Mouse (Mus musculus) forebrain, embryonic 12.5 days (tissue): ENCODE measurements around the gene Pcsk6. TPM values are rescaled to one million over a fixed set of nuclear protein-coding genes. Genes with fewer than 3 reads are reported as not detected.

Source experiments
- ATAC-seq: fragments of 200-750 bp; cut with Nextera tagmentation; 2 replicates; pipeline ENCODE4 v1.8.0; 2017; ENCODE audit warnings: moderate TSS enrichment; ENCODE audit not compliant: low FRiP score
- H3K27ac ChIP-seq: fragments of 300-500 bp; sonication (generic); 2 replicates; pipeline ENCODE4 v1.5.1; 2016; ENCODE audit warnings: mild to moderate bottlenecking
- H3K27me3 ChIP-seq: fragments of 300-500 bp; sonication (generic); 2 replicates; pipeline ENCODE4 v1.6.1; 2016; ENCODE audit warnings: mild to moderate bottlenecking
- H3K36me3 ChIP-seq: fragments of 300-500 bp; sonication (generic); replicated peaks from 2 replicates; pipeline ENCODE4 v1.6.1; 2016; ENCODE audit warnings: mild to moderate bottlenecking
- H3K4me1 ChIP-seq: fragments of 300-500 bp; sonication (generic); 2 replicates; pipeline ENCODE4 v1.6.1; 2016
- H3K4me2 ChIP-seq: fragments of 300-500 bp; sonication (generic); 2 replicates; pipeline ENCODE4 v1.6.1; 2016; ENCODE audit warnings: mild to moderate bottlenecking, moderate library complexity
- H3K4me3 ChIP-seq: fragments of 300-500 bp; sonication (generic); replicated peaks from 2 replicates; pipeline ENCODE4 v1.5.1; 2016; ENCODE audit warnings: mild to moderate bottlenecking
- H3K9ac ChIP-seq: fragments of 300-500 bp; sonication (generic); 2 replicates; pipeline ENCODE4 v1.6.1; 2016; ENCODE audit warnings: mild to moderate bottlenecking
- H3K9me3 ChIP-seq: fragments of 300-500 bp; sonication (generic); 2 replicates; pipeline ENCODE4 v1.6.1; 2016
- WGBS: fragments of 180-500 bp; shearing (Covaris S2); methylation state at CpG from one replicate; pipeline ENCODE4 v1.1.7; 2016; 5-methylcytosine and 5-hydroxymethylcytosine counted together
- polyA plus RNA-seq: library from polyadenylated mRNA; unstranded; fragments of >200 nt; fragmentation: Nextera tagmentation; extraction: Ambion mirVana; gene quantifications from 2 replicates; pipeline ENCODE4 v1.2.1, GENCODE M21; 2016

The Pcsk6 gene
- polyA plus RNA-seq, 1 experiment from 2014 or later: 2.5 TPM

DNA sequence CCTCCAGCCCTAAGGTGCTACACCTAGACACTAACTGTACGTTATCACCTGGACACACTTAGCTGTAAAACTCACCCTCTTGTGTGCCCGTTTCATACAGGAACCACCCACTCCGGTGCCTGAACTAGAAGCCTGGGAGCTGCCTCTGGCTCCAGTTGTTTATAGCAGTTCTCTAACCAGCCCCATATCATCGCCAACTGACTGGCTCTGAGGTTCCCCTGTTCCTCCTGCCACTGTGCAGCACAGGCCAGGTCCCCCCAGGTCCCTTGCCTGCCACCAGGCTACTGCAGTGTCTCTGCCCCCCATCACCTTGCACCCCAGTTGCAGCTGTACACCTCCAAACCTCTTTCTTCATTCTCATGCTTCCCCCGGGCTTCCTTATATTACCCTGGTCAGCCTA is 8.7 kb downstream of the Pcsk6 start:
- H3K36me3 ChIP-seq: no peaks in the 10 kb centered on the region
- no peak for ATAC-seq
- no peak overlapping the region for H3K9ac ChIP-seq
- peaks cover 20% of the 10 kb centered on the region for H3K4me1 ChIP-seq
- H3K9me3 ChIP-seq: no peaks in the 10 kb centered on the region
- H3K27ac ChIP-seq: no peak overlapping the region
- no peak overlapping the region for H3K4me2 ChIP-seq
- no peak overlapping the region for H3K4me3 ChIP-seq
- H3K27me3 ChIP-seq: peaks cover 10% of the 10 kb centered on the region
- 92% methylated on average over 5 of the region's 5 CpGs for WGBS

DNA sequence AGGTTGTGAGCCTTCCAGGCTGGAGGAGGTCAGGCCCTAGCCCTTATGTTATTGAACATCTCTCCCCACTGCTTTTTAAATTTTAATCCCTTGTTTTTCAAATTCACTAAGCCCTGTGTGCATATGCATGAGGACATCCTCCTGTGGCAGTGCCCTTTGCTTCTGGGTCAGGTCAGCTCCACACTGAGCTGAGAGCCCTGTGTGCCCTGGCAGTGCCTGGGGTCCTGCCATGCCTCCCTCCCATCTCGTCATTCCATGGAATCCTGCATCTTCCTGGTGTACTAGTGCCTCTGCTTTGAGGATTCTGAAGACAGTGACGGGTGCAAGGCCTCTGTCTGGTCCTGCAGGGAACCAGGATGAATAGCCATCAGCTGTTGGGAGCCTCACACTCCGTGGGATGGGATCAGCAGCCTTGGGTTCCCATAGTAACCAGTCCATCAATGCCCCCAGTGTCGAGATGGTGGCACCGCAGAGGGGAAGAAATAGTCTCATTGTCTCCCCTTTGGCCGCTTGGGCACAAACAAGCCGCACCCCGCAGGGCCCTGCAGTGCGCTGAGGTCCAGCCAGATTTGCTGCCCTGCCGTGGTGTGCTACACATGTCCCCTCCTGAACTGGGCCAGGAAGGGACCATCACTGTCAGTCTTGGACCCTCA is 9.5 kb downstream of the Pcsk6 start:
- Histone ChIP-seq H3K4me3 (no peak overlapping the region), H3K9ac (no peak overlapping the region), H3K36me3 (no peaks in the 10 kb centered on the region), H3K4me2 (peak overlapping the region; percentile 25), H3K27ac (no peak overlapping the region), H3K9me3 (no peaks in the 10 kb centered on the region), H3K27me3 (peaks cover 10% of the 10 kb centered on the region), H3K4me1 (peaks cover 20% of the 10 kb centered on the region)
- peak; percentile 68 for ATAC-seq
- 9% methylated on average over 10 of the region's 10 CpGs for WGBS

DNA sequence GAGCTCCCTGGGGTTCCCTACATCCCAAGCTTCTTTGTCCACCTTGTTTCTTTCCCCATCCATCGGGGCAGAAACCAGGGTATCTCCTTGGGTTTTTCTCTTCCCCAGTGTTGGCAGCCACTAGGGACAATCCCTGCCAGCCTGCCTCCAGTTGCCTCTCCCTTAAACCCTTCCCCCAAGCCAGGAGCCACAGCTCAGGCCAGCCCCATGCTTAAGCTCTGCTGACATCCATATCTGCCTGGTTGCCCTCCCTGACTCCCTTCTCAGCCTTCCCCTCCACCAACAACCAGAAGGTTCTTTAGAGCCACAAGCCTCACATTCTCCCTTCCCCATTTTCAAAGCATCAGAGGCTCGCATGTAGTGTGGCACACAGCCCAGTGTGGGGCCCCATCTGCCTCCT is 10.3 kb downstream of the Pcsk6 start:
- Histone ChIP-seq H3K27me3 (peaks cover 10% of the 10 kb centered on the region), H3K4me1 (peaks cover 20% of the 10 kb centered on the region), H3K36me3 (no peaks in the 10 kb centered on the region), H3K9me3 (no peaks in the 10 kb centered on the region), H3K27ac (no peak overlapping the region), H3K4me2 (no peak overlapping the region), H3K4me3 (no peak overlapping the region), H3K9ac (no peak overlapping the region)
- no peak for ATAC-seq
- 83% methylated on average over 2 of the region's 2 CpGs for WGBS

DNA sequence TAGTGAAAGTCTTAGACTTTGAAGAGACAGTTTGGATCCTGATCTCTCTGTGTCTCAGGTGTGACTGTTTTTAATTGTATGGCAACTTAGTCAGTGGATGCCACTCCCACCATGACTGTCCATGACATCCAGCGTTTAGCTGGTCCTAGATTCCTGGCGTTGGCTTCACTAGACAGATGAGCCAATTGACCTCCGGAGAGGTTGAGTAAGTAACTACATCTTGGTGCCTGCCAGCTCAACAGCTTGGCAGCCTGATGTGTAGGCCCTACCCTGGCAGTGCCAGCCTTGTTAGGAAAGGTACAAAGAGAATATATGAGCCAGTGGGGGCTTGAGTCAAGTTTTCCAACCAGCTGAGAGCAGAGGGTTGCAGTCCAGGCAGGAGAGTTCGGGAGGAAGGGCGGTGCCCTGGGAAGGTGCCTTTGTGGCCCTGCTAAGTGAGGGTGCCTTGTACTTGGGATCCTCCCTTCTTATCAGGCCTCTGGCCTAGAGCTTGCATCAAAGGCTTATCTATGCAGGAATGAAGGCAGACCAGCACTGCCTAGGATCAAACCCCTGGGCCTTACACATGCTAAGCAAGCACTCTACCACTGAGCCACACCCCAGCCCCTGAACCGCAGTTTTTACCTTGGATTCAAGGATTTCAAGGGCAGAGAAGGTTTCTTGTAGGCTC is 11.8 kb downstream of the Pcsk6 start:
- WGBS: 93% methylated on average over 6 of the region's 6 CpGs
- H3K27ac ChIP-seq: no peak overlapping the region
- peaks cover 20% of the 10 kb centered on the region for H3K4me1 ChIP-seq

DNA sequence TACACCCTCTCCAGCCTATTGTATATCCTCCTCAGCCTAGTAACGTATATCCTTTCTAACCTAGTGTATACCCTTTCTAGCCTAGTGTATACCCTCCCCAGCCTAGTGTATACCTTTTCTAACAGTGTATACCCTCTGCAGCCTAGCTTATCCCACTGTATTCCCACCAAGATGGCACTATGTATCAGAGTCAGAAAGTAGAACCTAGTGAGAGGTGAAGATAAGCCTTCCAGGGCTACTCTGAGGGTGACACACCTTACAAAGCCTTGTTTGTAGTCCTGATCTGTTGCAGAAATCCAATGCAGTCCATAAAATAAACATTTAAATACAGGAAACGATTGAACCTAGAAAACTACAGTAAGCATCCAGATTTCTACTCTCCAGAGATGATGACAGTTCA is 12.4 kb downstream of the Pcsk6 start:
- no peaks in the 10 kb centered on the region for H3K36me3 ChIP-seq
- peaks cover 20% of the 10 kb centered on the region for H3K4me1 ChIP-seq
- H3K27me3 ChIP-seq: peaks cover 9% of the 10 kb centered on the region
- H3K4me3 ChIP-seq: no peak overlapping the region
- WGBS: 84% methylated on average over 2 of the region's 2 CpGs
- ATAC-seq: no peak
- H3K9ac ChIP-seq: no peak overlapping the region
- H3K4me2 ChIP-seq: no peak overlapping the region
- H3K9me3 ChIP-seq: no peaks in the 10 kb centered on the region
- H3K27ac ChIP-seq: no peak overlapping the region

More for the DNA sequence above, 11.8 kb downstream of the Pcsk6 start:
- Histone ChIP-seq H3K9me3 (no peaks in the 10 kb centered on the region), H3K4me3 (no peak overlapping the region), H3K4me2 (no peak overlapping the region), H3K9ac (no peak overlapping the region), H3K27me3 (peaks cover 10% of the 10 kb centered on the region), H3K36me3 (no peaks in the 10 kb centered on the region)
- no peak for ATAC-seq

GRCm38 (mm10) chr7:65876596-65876995 is 15.1 kb downstream of the Pcsk6 start:
- H3K4me2 ChIP-seq: no peak overlapping the region
- no peak overlapping the region for H3K4me3 ChIP-seq
- no peak overlapping the region for H3K27ac ChIP-seq
- H3K9me3 ChIP-seq: no peaks in the 10 kb centered on the region
- H3K27me3 ChIP-seq: peaks cover 5% of the 10 kb centered on the region
- H3K4me1 ChIP-seq: peaks cover 9% of the 10 kb centered on the region
- H3K9ac ChIP-seq: no peak overlapping the region
- H3K36me3 ChIP-seq: no peaks in the 10 kb centered on the region
- no peak for ATAC-seq
- WGBS: 77% methylated on average over 3 of the region's 3 CpGs

GRCm38 (mm10) chr7:65878234-65878633 is 16.7 kb downstream of the Pcsk6 start:
- H3K36me3 ChIP-seq: no peaks in the 10 kb centered on the region
- peaks cover 5% of the 10 kb centered on the region for H3K4me1 ChIP-seq
- no peak for ATAC-seq
- H3K4me3 ChIP-seq: no peak overlapping the region
- no peak overlapping the region for H3K27ac ChIP-seq
- no peak overlapping the region for H3K4me2 ChIP-seq
- H3K9me3 ChIP-seq: no peaks in the 10 kb centered on the region
- 66% methylated on average over 4 of the region's 4 CpGs for WGBS
- no peaks in the 10 kb centered on the region for H3K27me3 ChIP-seq
- H3K9ac ChIP-seq: no peak overlapping the region

- ATAC-seq: no peak
- Histone ChIP-seq H3K9me3 (no peaks in the 10 kb centered on the region), H3K9ac (no peak overlapping the region), H3K4me1 (peaks cover 5% of the 10 kb centered on the region), H3K27me3 (no peaks in the 10 kb centered on the region), H3K27ac (no peak overlapping the region), H3K4me3 (no peak overlapping the region), H3K36me3 (no peaks in the 10 kb centered on the region), H3K4me2 (no peak overlapping the region)
- WGBS: 73% methylated on average over 9 of the region's 9 CpGs
Observed at GRCm38 (mm10) chr7:65879330-65879729, 17.8 kb downstream of the Pcsk6 start.

- Histone ChIP-seq H3K4me1 (peaks cover 5% of the 10 kb centered on the region), H3K27me3 (no peaks in the 10 kb centered on the region), H3K4me2 (no peak overlapping the region), H3K27ac (no peak overlapping the region), H3K9me3 (no peaks in the 10 kb centered on the region), H3K9ac (no peak overlapping the region), H3K36me3 (no peaks in the 10 kb centered on the region), H3K4me3 (no peak overlapping the region)
- ATAC-seq: no peak
- WGBS: 78% methylated on average over 5 of the region's 5 CpGs
Observed at GRCm38 (mm10) chr7:65880666-65881289, 19.2 kb downstream of the Pcsk6 start.

- 0 out of 2 replicates have a peak overlapping the region, but pooled peaks have one; percentile 19 for H3K4me2 ChIP-seq
- no peak overlapping the region for H3K9ac ChIP-seq
- peaks cover 5% of the 10 kb centered on the region for H3K4me1 ChIP-seq
- no peak overlapping the region for H3K4me3 ChIP-seq
- H3K27ac ChIP-seq: no peak overlapping the region
- ATAC-seq: no peak
- H3K27me3 ChIP-seq: no peaks in the 10 kb centered on the region
- H3K36me3 ChIP-seq: no peaks in the 10 kb centered on the region
- H3K9me3 ChIP-seq: no peaks in the 10 kb centered on the region
- 63% methylated on average over 12 of the region's 12 CpGs for WGBS
Observed at GRCm38 (mm10) chr7:65881290-65881688, 19.8 kb downstream of the Pcsk6 start.

DNA sequence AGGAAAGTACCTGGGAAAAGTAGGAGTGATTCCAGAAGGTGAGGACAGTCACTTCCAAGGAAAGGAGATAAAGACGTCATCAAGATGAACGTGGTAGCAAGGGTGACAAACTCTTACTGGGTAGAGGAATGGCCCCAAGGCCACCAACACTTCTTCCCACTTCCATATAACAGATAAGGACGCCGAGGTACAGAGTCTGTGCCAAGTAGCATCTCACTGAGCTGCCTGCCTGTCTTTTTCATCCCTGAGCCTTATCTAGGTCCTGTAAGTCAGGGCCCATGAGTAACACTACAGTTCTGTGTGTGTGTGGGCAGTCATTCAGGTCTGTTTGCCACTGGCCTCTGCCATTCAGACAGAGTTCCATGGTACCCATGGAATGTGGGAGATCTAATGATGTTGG is 23.4 kb downstream of the Pcsk6 start:
- H3K36me3 ChIP-seq: no peaks in the 10 kb centered on the region
- no peak overlapping the region for H3K9ac ChIP-seq
- WGBS: 86% methylated on average over 4 of the region's 4 CpGs
- H3K27me3 ChIP-seq: no peaks in the 10 kb centered on the region
- H3K4me2 ChIP-seq: no peak overlapping the region
- H3K4me1 ChIP-seq: peaks cover 5% of the 10 kb centered on the region
- no peaks in the 10 kb centered on the region for H3K9me3 ChIP-seq
- no peak for ATAC-seq
- no peak overlapping the region for H3K4me3 ChIP-seq
- H3K27ac ChIP-seq: no peak overlapping the region

GRCm38 (mm10) chr7:65885819-65886218 is 24.3 kb downstream of the Pcsk6 start:
- no peaks in the 10 kb centered on the region for H3K36me3 ChIP-seq
- H3K4me3 ChIP-seq: no peak overlapping the region
- H3K4me2 ChIP-seq: no peak overlapping the region
- no peak for ATAC-seq
- H3K4me1 ChIP-seq: peaks cover 5% of the 10 kb centered on the region
- 95% methylated on average over 6 of the region's 6 CpGs for WGBS
- no peak overlapping the region for H3K27ac ChIP-seq
- H3K27me3 ChIP-seq: no peaks in the 10 kb centered on the region
- H3K9me3 ChIP-seq: no peaks in the 10 kb centered on the region
- no peak overlapping the region for H3K9ac ChIP-seq

DNA sequence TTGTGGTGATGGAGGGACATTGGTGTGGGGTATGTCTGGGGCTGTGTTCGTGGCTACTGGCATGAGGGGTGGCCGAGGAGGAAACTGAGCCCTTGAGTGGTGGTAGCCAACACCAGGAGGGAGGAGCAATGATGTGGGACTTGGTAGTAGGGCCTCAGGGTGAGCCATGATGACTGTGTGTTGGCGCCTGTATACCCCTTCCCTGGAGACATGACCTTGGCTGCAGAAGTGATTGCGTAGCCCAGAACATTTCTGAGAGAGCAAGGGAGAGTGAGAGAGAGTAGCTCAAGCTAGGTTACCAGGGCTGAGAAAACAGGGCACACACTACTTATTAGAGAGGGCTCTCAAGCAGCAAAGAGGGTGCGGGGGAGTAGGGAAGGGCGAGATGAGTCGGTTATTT is 30.3 kb downstream of the Pcsk6 start:
- H3K4me2 ChIP-seq: no peak overlapping the region
- ATAC-seq: no peak
- no peak overlapping the region for H3K27ac ChIP-seq
- no peaks in the 10 kb centered on the region for H3K36me3 ChIP-seq
- no peaks in the 10 kb centered on the region for H3K27me3 ChIP-seq
- WGBS: 88% methylated on average over 7 of the region's 7 CpGs
- H3K9ac ChIP-seq: no peak overlapping the region
- no peaks in the 10 kb centered on the region for H3K9me3 ChIP-seq
- no peaks in the 10 kb centered on the region for H3K4me1 ChIP-seq
- H3K4me3 ChIP-seq: no peak overlapping the region
